Mouse (Mus musculus): Measurements from ENCODE around the gene Tgds. TPM values are rescaled to one million over a fixed set of nuclear protein-coding genes. Genes with fewer than 3 reads are reported as not detected.

Tgds gene
- polyA plus RNA-seq, 1 experiment from 2014 or later, result 31.6 TPM

GRCm38 (mm10) chr14:118148046-118148445 is 15.5 kb upstream of the Tgds start:
- Histone ChIP-seq H3K9me3 (replicated peaks; ENCODE audit: low read length) (no peaks in the 10 kb centered on the region), H3K4me2 (ENCODE audit: low read length) (no peak overlapping the region), H3K27ac (no peak overlapping the region), H3K4me1 (replicated peaks; ENCODE audit: insufficient read depth, low read length) (no peaks in the 10 kb centered on the region), H3K4me3 (replicated peaks; ENCODE audit: low read depth, low read length) (no peak overlapping the region), H3K36me3 (ENCODE audit: insufficient read depth, low read length) (peaks cover 6% of the 10 kb centered on the region; the same call in 1 of the 2 replicates), H3K9ac (ENCODE audit: low read depth, low read length) (no peak overlapping the region), H3K27me3 (ENCODE audit: insufficient read depth, low read length) (no peaks in the 10 kb centered on the region)
- DNase-seq (ENCODE audit: low spot score), result no peak
- 92% methylated on average over 13 of the region's 13 CpGs for WGBS
- no peak for ATAC-seq (replicated peaks; ENCODE audit: low FRiP score, low read depth)
- no peak for TF ChIP-seq CTCF (IDR thresholded peaks at IDR 0.05; ENCODE audit: low read depth)

- DNase-seq (ENCODE audit: low spot score) (no peak), ATAC-seq (replicated peaks; ENCODE audit: low FRiP score, low read depth) (no peak)
- H3K9me3 ChIP-seq (replicated peaks; ENCODE audit: low read length), result no peaks in the 10 kb centered on the region
- no peak for TF ChIP-seq CTCF (IDR thresholded peaks at IDR 0.05; ENCODE audit: low read depth)
- no peak overlapping the region for H3K9ac ChIP-seq (ENCODE audit: low read depth, low read length)
- H3K4me2 ChIP-seq (ENCODE audit: low read length), result no peak overlapping the region
- H3K27me3 ChIP-seq (ENCODE audit: insufficient read depth, low read length), result no peaks in the 10 kb centered on the region
- 0 out of 2 replicates have a peak, but pooled peaks cover 6% of the 10 kb centered on the region for H3K4me1 ChIP-seq (replicated peaks; ENCODE audit: insufficient read depth, low read length)
- no peak overlapping the region for H3K4me3 ChIP-seq (replicated peaks; ENCODE audit: low read depth, low read length)
- H3K36me3 ChIP-seq (ENCODE audit: insufficient read depth, low read length), result peaks cover 19% of the 10 kb centered on the region; the same call in 1 of the 2 replicates
- H3K27ac ChIP-seq, result no peak overlapping the region
- WGBS, result 91% methylated on average over 5 of the region's 5 CpGs
These were observed 9.7 kb upstream of the Tgds start for GRCm38 (mm10) chr14:118142283-118142682.

DNA sequence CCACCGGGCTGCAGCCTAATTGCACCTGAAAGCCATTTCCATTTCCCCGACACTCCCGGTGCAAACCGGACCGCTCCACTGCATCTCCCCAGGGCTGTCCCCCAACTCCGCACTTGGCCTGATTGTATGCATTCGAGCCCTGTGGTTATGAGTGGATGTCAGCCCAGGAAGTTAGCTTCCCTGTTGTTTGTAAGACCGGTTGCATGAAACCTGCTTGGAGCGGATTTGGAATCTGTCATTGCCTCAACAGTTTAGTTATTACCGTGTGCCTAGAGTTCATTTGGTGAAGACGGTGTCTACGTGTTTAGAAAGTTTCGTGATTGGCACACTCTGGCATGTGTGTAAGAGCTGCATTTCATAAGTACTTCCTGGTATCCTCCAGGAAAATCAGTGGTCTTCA is 4.9 kb upstream of the Tgds start:
- H3K36me3 ChIP-seq (ENCODE audit: insufficient read depth, low read length), result peaks cover 19% of the 10 kb centered on the region; the same call in 1 of the 2 replicates
- peak; percentile 20 for ATAC-seq (replicated peaks; ENCODE audit: low FRiP score, low read depth)
- H3K4me3 ChIP-seq (replicated peaks; ENCODE audit: low read depth, low read length), result peak overlapping the region; percentile 72
- peak; percentile 48 for DNase-seq (ENCODE audit: low spot score)
- no peaks in the 10 kb centered on the region for H3K9me3 ChIP-seq (replicated peaks; ENCODE audit: low read length)
- H3K4me2 ChIP-seq (ENCODE audit: low read length), result peak overlapping the region; percentile 94
- H3K27me3 ChIP-seq (ENCODE audit: insufficient read depth, low read length), result no peaks in the 10 kb centered on the region
- WGBS, result 0% methylated on average over 13 of the region's 13 CpGs
- no peak for TF ChIP-seq CTCF (IDR thresholded peaks at IDR 0.05; ENCODE audit: low read depth)
- H3K9ac ChIP-seq (ENCODE audit: low read depth, low read length), result peak overlapping the region; percentile 83
- 0 out of 2 replicates have a peak, but pooled peaks cover 6% of the 10 kb centered on the region for H3K4me1 ChIP-seq (replicated peaks; ENCODE audit: insufficient read depth, low read length)
- peak overlapping the region; percentile 38 for H3K27ac ChIP-seq

- Histone ChIP-seq H3K27ac (peak within 1 kb of the TSS; percentile 38), H3K9me3 (replicated peaks; ENCODE audit: low read length) (no peaks in the 10 kb centered on the region), H3K4me2 (ENCODE audit: low read length) (peak within 1 kb of the TSS; percentile 94), H3K36me3 (ENCODE audit: insufficient read depth, low read length) (peaks cover 15% of the 10 kb centered on the region; the same call in 1 of the 2 replicates), H3K4me1 (replicated peaks; ENCODE audit: insufficient read depth, low read length) (0 out of 2 replicates have a peak, but pooled peaks cover 6% of the 10 kb centered on the region), H3K4me3 (replicated peaks; ENCODE audit: low read depth, low read length) (peak within 1 kb of the TSS; percentile 72), H3K9ac (ENCODE audit: low read depth, low read length) (peak within 1 kb of the TSS; percentile 83), H3K27me3 (ENCODE audit: insufficient read depth, low read length) (no peaks in the 10 kb centered on the region)
- under 1% methylated on average over 76 of the region's 77 CpGs for WGBS
- DNase-seq (ENCODE audit: low spot score) (peak; percentile 99), ATAC-seq (replicated peaks; ENCODE audit: low FRiP score, low read depth) (peak; percentile 96)
- no peak for TF ChIP-seq CTCF (IDR thresholded peaks at IDR 0.05; ENCODE audit: low read depth)
These were observed 4.3 kb upstream of the Tgds start, which contains the start of gene Gpr180 for GRCm38 (mm10) chr14:118136744-118137452. Gene Gpr180 (plus strand): TSS chr14:118137158.

DNA sequence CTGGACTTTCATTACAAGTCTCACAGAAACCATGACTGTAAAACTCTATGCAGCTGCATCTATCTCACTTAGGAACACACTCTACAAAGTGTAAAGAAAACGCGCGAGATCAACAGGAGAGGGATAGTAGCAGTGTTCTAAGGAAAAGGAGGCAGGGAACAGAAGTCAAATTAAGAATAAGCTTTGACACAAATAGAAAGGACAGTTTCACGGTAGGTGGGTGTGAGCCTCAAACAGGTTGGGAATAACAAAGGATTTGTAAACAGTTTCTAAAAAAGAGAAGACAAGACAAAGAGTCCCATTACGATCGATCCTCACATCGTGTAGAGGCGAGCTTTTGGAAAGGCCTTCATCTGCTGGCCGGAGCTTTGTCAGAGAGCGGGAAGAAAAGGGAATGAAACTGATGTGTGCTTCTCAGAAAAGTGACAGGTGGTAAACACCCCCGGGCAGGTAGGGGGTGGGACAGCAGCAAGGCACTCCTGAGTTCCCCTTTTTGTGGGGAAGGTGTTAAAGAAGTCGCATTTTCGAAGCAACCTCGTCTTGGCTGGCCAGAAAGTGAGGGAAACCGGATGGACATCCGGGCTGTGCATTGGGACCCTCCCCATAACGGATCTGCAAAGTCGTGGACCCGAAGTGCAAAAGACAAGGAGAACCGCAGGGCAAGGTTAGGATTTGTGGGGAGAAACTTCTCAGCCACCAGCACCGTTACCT is 469 bp downstream of the Tgds start:
- Histone ChIP-seq H3K27me3 (ENCODE audit: insufficient read depth, low read length) (no peaks in the 10 kb centered on the region), H3K9ac (ENCODE audit: low read depth, low read length) (peak overlapping the region; percentile 84), H3K4me2 (ENCODE audit: low read length) (peak overlapping the region; percentile 94), H3K36me3 (ENCODE audit: insufficient read depth, low read length) (peaks cover 20% of the 10 kb centered on the region), H3K9me3 (replicated peaks; ENCODE audit: low read length) (no peaks in the 10 kb centered on the region), H3K27ac (peak overlapping the region; percentile 47), H3K4me1 (replicated peaks; ENCODE audit: insufficient read depth, low read length) (peaks cover 5% of the 10 kb centered on the region; the same call in 1 of the 2 replicates), H3K4me3 (replicated peaks; ENCODE audit: low read depth, low read length) (peak overlapping the region; percentile 77)
- no peak for TF ChIP-seq CTCF (IDR thresholded peaks at IDR 0.05; ENCODE audit: low read depth)
- peak; percentile 12; the same call in 1 of the 2 replicates for ATAC-seq (replicated peaks; ENCODE audit: low FRiP score, low read depth)
- 10% methylated on average over 21 of the region's 21 CpGs for WGBS
- peak; percentile 12 for DNase-seq (ENCODE audit: low spot score)

DNA sequence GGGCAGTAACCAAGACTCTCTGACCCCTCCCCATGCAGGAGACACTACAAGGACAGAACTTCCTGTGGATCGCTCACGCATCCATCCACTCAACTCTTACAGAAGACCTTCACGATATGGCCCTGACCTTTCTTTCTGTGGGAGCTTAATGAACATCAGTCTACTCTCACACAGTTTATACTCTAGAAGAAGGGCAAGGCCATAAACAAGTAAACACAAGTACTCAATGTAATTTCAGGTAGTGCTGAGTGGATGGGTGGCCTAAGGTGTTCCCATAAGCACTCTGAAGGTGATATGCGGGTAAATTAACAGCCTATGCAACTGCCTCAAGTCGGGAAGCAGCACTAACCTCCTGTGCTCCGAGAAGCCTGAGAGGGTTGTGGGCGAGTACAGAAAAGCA is 1.1 kb downstream of the Tgds start:
- DNase-seq (ENCODE audit: low spot score), result no peak
- Histone ChIP-seq H3K9me3 (replicated peaks; ENCODE audit: low read length) (no peaks in the 10 kb centered on the region), H3K27ac (no peak overlapping the region), H3K36me3 (ENCODE audit: insufficient read depth, low read length) (peaks cover 21% of the 10 kb centered on the region), H3K4me1 (replicated peaks; ENCODE audit: insufficient read depth, low read length) (peaks cover 5% of the 10 kb centered on the region; the same call in 1 of the 2 replicates), H3K9ac (ENCODE audit: low read depth, low read length) (peak overlapping the region; percentile 84), H3K27me3 (ENCODE audit: insufficient read depth, low read length) (no peaks in the 10 kb centered on the region), H3K4me3 (replicated peaks; ENCODE audit: low read depth, low read length) (peak overlapping the region; percentile 77), H3K4me2 (ENCODE audit: low read length) (peak overlapping the region; percentile 94)
- ATAC-seq (replicated peaks; ENCODE audit: low FRiP score, low read depth), result no peak
- WGBS, result 75% methylated on average over 7 of the region's 7 CpGs
- TF ChIP-seq CTCF (IDR thresholded peaks at IDR 0.05; ENCODE audit: low read depth), result no peak

All from kidney, postnatal 0 days (tissue).